Mouse (Mus musculus) limb, embryonic 13.5 days (tissue): Measurements from ENCODE around the gene Mcm2. TPM values are rescaled to one million over a fixed set of nuclear protein-coding genes. Genes with fewer than 3 reads are reported as not detected.

Experiments
- ATAC-seq: fragments of 200-750 bp; cut with Nextera tagmentation; 2 replicates; pipeline ENCODE4 v1.8.0; 2017; ENCODE audit warnings: low read depth, moderate number of reproducible peaks, moderate TSS enrichment; ENCODE audit not compliant: low FRiP score
- H3K27ac ChIP-seq: fragments of 300-500 bp; sonication (generic); 2 replicates; pipeline ENCODE4 v1.5.1; 2015; ENCODE audit warnings: inconsistent platforms, mild to moderate bottlenecking, moderate library complexity
- H3K27me3 ChIP-seq: fragments of 300-500 bp; sonication (generic); 2 replicates; pipeline ENCODE4 v1.6.1; 2015; ENCODE audit warnings: mild to moderate bottlenecking, inconsistent platforms
- H3K36me3 ChIP-seq: fragments of 300-500 bp; sonication (generic); 2 replicates; pipeline ENCODE4 v1.6.1; 2015; ENCODE audit warnings: inconsistent platforms, mild to moderate bottlenecking, moderate library complexity
- H3K4me1 ChIP-seq: fragments of 300-500 bp; sonication (generic); 2 replicates; pipeline ENCODE4 v1.6.1; 2015; ENCODE audit warnings: inconsistent platforms
- H3K4me2 ChIP-seq: fragments of 300-500 bp; sonication (generic); replicated peaks from 2 replicates; pipeline ENCODE4 v1.6.1; 2015; ENCODE audit warnings: inconsistent platforms, mild to moderate bottlenecking, moderate library complexity
- H3K4me3 ChIP-seq: fragments of 300-500 bp; sonication (generic); 2 replicates; pipeline ENCODE4 v1.5.1; 2015; ENCODE audit warnings: moderate library complexity, mild to moderate bottlenecking, inconsistent platforms
- H3K9ac ChIP-seq: fragments of 300-500 bp; sonication (generic); 2 replicates; pipeline ENCODE4 v1.6.1; 2015; ENCODE audit warnings: mild to moderate bottlenecking, inconsistent platforms
- H3K9me3 ChIP-seq: fragments of 300-500 bp; sonication (generic); 2 replicates; pipeline ENCODE4 v1.6.1; 2016; ENCODE audit warnings: inconsistent platforms
- WGBS: fragments of 180-500 bp; shearing (Covaris S2); methylation state at CpG from one replicate; pipeline ENCODE4 v1.1.7; 2015; 5-methylcytosine and 5-hydroxymethylcytosine counted together
- polyA plus RNA-seq: library from polyadenylated mRNA; unstranded; fragments of >200 nt; fragmentation: Nextera tagmentation; extraction: Ambion mirVana; gene quantifications from 2 replicates; pipeline ENCODE4 v1.2.1, GENCODE M21; 2015

The Mcm2 gene
- polyA plus RNA-seq, 1 experiment from 2014 or later: 144 TPM

- Histone ChIP-seq H3K4me1 (peaks cover 29% of the 10 kb centered on the region), H3K9ac (no peak overlapping the region), H3K4me3 (no peak overlapping the region), H3K4me2 (no peak overlapping the region), H3K27me3 (no peaks in the 10 kb centered on the region; the same call in 1 of the 2 replicates), H3K36me3 (no peaks in the 10 kb centered on the region), H3K9me3 (no peaks in the 10 kb centered on the region), H3K27ac (no peak overlapping the region)
- WGBS: 66% methylated on average over 13 of the region's 13 CpGs
- no peak for ATAC-seq
These were observed 38.0 kb upstream of the Mcm2 start for GRCm38 (mm10) chr6:88936342-88937213.

DNA sequence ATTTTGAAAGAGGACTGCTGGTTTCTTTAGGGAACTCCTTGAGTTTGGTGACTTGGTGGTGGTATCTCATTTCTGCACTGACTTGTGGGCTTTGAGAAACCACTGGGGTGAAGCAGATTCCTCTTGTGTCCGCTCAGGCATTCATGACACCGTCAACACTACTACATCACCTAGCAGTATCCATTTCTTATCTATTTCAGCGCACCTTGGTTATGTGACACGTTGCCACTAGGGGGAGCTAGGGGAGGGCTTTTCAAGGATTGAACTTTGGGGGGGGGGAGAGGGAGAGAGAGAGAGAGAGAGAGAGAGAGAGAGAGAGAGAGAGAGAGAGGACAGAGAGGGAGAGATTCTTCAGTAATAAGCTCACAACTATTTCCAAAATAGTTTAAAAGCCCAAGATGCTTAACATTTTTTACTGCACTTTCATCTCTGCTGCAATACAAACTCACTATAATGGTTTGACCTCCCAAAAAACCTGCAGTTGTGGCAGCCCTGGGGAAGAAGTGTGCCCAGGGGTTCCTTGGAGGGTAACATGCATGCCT is 37.2 kb upstream of the Mcm2 start:
- H3K36me3 ChIP-seq: no peaks in the 10 kb centered on the region
- no peaks in the 10 kb centered on the region; the same call in 1 of the 2 replicates for H3K27me3 ChIP-seq
- no peak overlapping the region for H3K4me3 ChIP-seq
- ATAC-seq: no peak
- WGBS: 9% methylated on average over 4 of the region's 4 CpGs
- no peak overlapping the region for H3K4me2 ChIP-seq
- no peak overlapping the region for H3K9ac ChIP-seq
- H3K9me3 ChIP-seq: no peaks in the 10 kb centered on the region
- no peak overlapping the region for H3K27ac ChIP-seq
- H3K4me1 ChIP-seq: peaks cover 27% of the 10 kb centered on the region

DNA sequence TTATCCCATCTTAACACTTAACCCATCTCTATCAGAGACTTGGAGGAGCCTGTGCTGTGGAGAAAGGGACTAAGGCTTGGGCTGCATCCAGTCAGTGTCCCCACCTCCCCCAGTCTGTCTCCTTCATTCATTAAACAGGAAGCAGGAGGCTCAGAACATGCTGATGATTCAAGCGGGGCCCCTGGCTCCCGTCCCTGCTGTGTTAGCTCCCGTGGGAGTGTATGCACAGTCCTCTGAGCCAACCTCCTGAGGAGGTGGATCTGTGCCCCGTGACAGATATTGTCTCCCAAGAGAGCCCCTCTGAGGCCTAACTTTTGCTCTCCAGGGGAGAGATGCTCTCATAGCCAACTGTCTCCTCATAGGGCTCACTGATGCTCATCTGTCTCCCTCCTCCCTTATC is 36.2 kb upstream of the Mcm2 start:
- H3K36me3 ChIP-seq: no peaks in the 10 kb centered on the region
- H3K9me3 ChIP-seq: no peaks in the 10 kb centered on the region
- H3K4me3 ChIP-seq: no peak overlapping the region
- H3K27ac ChIP-seq: no peak overlapping the region
- 37% methylated on average over 4 of the region's 4 CpGs for WGBS
- peaks cover 22% of the 10 kb centered on the region for H3K4me1 ChIP-seq
- H3K27me3 ChIP-seq: no peaks in the 10 kb centered on the region; the same call in 1 of the 2 replicates
- no peak overlapping the region for H3K9ac ChIP-seq
- H3K4me2 ChIP-seq: no peak overlapping the region
- ATAC-seq: no peak

- H3K9me3 ChIP-seq: no peaks in the 10 kb centered on the region
These were observed 35.6 kb upstream of the Mcm2 start for GRCm38 (mm10) chr6:88934132-88934531.

GRCm38 (mm10) chr6:88931449-88931848 is 32.9 kb upstream of the Mcm2 start:
- ATAC-seq: no peak
- WGBS: 67% methylated on average over 2 of the region's 2 CpGs
- Histone ChIP-seq H3K36me3 (no peaks in the 10 kb centered on the region), H3K4me2 (no peak overlapping the region), H3K4me1 (peaks cover 12% of the 10 kb centered on the region), H3K9ac (no peak overlapping the region), H3K27ac (no peak overlapping the region), H3K9me3 (no peaks in the 10 kb centered on the region), H3K27me3 (no peaks in the 10 kb centered on the region), H3K4me3 (no peak overlapping the region)

More at GRCm38 (mm10) chr6:88934132-88934531, 35.6 kb upstream of the Mcm2 start:
- Histone ChIP-seq H3K9ac (no peak overlapping the region), H3K4me1 (peaks cover 15% of the 10 kb centered on the region), H3K4me2 (no peak overlapping the region), H3K36me3 (no peaks in the 10 kb centered on the region), H3K4me3 (no peak overlapping the region), H3K27ac (no peak overlapping the region), H3K27me3 (no peaks in the 10 kb centered on the region; the same call in 1 of the 2 replicates)
- no peak for ATAC-seq
- WGBS: 63% methylated on average over 4 of the region's 4 CpGs

DNA sequence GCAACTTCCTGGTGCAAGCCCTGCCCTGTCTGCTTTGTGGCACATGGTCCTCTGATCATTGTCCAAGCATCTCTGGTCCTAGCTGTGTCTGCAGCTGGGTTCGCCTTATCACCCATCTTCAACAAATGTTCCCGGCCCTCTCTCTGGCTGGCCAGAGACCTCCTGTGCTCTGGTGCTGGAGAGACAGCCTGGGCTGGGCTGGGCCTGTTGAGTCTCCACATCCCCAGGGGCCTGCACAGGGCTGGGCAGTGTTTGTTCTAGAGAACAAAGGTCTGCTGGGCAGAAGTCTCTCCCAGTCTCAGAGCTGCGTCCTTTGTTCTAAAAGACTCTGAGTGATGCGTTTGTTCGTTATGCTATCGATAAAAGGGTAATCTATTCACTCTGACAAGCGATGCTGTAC is 31.5 kb upstream of the Mcm2 start:
- peak overlapping the region; percentile 19; the same call in 1 of the 2 replicates for H3K9ac ChIP-seq
- no peak overlapping the region for H3K4me2 ChIP-seq
- H3K9me3 ChIP-seq: no peaks in the 10 kb centered on the region
- H3K36me3 ChIP-seq: no peaks in the 10 kb centered on the region
- H3K4me1 ChIP-seq: peaks cover 24% of the 10 kb centered on the region
- H3K27me3 ChIP-seq: no peaks in the 10 kb centered on the region
- H3K27ac ChIP-seq: no peak overlapping the region
- WGBS: 80% methylated on average over 7 of the region's 7 CpGs
- H3K4me3 ChIP-seq: no peak overlapping the region
- no peak for ATAC-seq

- Histone ChIP-seq H3K4me3 (no peak overlapping the region), H3K27ac (no peak overlapping the region), H3K9ac (no peak overlapping the region), H3K4me2 (no peak overlapping the region), H3K9me3 (no peaks in the 10 kb centered on the region), H3K36me3 (no peaks in the 10 kb centered on the region), H3K4me1 (peaks cover 29% of the 10 kb centered on the region), H3K27me3 (no peaks in the 10 kb centered on the region)
- no peak for ATAC-seq
- 67% methylated on average over 6 of the region's 6 CpGs for WGBS
These were observed 30.9 kb upstream of the Mcm2 start for GRCm38 (mm10) chr6:88929451-88929850.

DNA sequence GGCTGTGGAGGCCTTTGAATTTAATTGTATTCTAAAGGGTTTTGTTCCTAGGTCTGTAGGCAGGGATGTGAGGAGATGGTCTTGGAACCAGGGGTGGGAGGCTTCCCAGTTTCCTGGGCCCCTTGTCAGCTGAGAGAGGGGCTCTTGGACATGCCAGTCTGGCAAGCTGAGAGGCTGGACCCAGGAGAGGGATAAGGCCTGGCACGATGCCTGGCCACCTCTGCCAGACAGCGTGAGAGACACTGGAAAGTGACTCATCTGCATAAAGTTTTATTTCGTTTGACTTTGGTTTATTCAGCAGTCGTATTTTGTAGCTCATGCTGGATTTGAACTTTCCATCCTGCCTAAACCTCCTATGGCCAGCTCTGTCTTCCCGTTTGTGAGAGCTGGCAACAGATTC is 30.0 kb upstream of the Mcm2 start:
- Histone ChIP-seq H3K27ac (no peak overlapping the region), H3K9me3 (no peaks in the 10 kb centered on the region), H3K27me3 (no peaks in the 10 kb centered on the region), H3K4me2 (no peak overlapping the region), H3K4me1 (peaks cover 33% of the 10 kb centered on the region), H3K4me3 (no peak overlapping the region), H3K9ac (no peak overlapping the region), H3K36me3 (no peaks in the 10 kb centered on the region)
- ATAC-seq: no peak
- 88% methylated on average over 5 of the region's 5 CpGs for WGBS

GRCm38 (mm10) chr6:88928026-88928425 is 29.4 kb upstream of the Mcm2 start:
- peaks cover 33% of the 10 kb centered on the region for H3K4me1 ChIP-seq
- H3K9me3 ChIP-seq: no peaks in the 10 kb centered on the region
- H3K4me2 ChIP-seq: no peak overlapping the region
- 73% methylated on average over 1 of the region's 1 CpGs for WGBS
- H3K9ac ChIP-seq: no peak overlapping the region
- H3K4me3 ChIP-seq: no peak overlapping the region
- H3K27ac ChIP-seq: no peak overlapping the region
- H3K27me3 ChIP-seq: no peaks in the 10 kb centered on the region
- no peak for ATAC-seq
- no peaks in the 10 kb centered on the region for H3K36me3 ChIP-seq

GRCm38 (mm10) chr6:88927595-88927994 is 29.0 kb upstream of the Mcm2 start:
- no peaks in the 10 kb centered on the region for H3K9me3 ChIP-seq
- peaks cover 33% of the 10 kb centered on the region for H3K4me1 ChIP-seq
- WGBS: 24% methylated on average over 2 of the region's 2 CpGs
- H3K27me3 ChIP-seq: no peaks in the 10 kb centered on the region
- H3K4me2 ChIP-seq: no peak overlapping the region
- no peaks in the 10 kb centered on the region for H3K36me3 ChIP-seq
- H3K27ac ChIP-seq: no peak overlapping the region
- H3K4me3 ChIP-seq: no peak overlapping the region
- H3K9ac ChIP-seq: no peak overlapping the region
- no peak; the same call in 1 of the 2 replicates for ATAC-seq

DNA sequence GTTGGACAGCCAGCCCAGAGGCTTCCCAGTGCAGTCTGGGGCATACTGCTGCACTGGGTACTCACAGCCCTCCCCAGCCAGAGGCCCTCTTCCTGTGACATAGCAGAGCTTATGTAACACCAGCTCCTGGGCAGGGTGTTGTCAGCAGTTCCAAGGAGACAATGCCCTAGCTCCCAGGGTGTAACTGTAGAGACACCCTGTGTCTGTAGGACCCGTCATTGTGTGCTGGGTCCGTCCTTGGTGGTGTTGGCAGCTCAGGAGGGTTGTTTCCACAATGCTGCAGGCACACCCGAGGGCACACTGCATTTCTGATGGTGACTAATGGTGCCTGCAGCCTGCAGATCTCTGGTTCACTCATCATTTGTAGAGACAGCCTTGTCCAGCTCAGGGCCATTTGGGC is 28.3 kb upstream of the Mcm2 start:
- Histone ChIP-seq H3K36me3 (no peaks in the 10 kb centered on the region), H3K4me2 (no peak overlapping the region), H3K27me3 (no peaks in the 10 kb centered on the region), H3K4me1 (peaks cover 33% of the 10 kb centered on the region), H3K9ac (no peak overlapping the region), H3K4me3 (no peak overlapping the region), H3K9me3 (no peaks in the 10 kb centered on the region), H3K27ac (no peak overlapping the region)
- 52% methylated on average over 3 of the region's 3 CpGs for WGBS
- ATAC-seq: no peak

GRCm38 (mm10) chr6:88925640-88926205 is 27.1 kb upstream of the Mcm2 start:
- Histone ChIP-seq H3K4me2 (no peak overlapping the region), H3K36me3 (no peaks in the 10 kb centered on the region), H3K4me3 (no peak overlapping the region), H3K9me3 (no peaks in the 10 kb centered on the region), H3K27ac (peak overlapping the region; percentile 74), H3K4me1 (peaks cover 33% of the 10 kb centered on the region), H3K9ac (no peak overlapping the region), H3K27me3 (no peaks in the 10 kb centered on the region)
- 13% methylated on average over 4 of the region's 4 CpGs for WGBS
- peak; percentile 28; the same call in 1 of the 2 replicates for ATAC-seq
